Mouse (Mus musculus): ENCODE results near the gene Arnt. TPM values are rescaled to one million over a fixed set of nuclear protein-coding genes. Genes with fewer than 3 reads are reported as not detected.
"Not testable (repeated sequence)": the region's sequence is repeated elsewhere in the genome, so short reads cannot be mapped to it uniquely, and the experiment has no call there.

Arnt gene
- polyA plus RNA-seq, 1 experiment from 2014 or later = 37.5 TPM

DNA sequence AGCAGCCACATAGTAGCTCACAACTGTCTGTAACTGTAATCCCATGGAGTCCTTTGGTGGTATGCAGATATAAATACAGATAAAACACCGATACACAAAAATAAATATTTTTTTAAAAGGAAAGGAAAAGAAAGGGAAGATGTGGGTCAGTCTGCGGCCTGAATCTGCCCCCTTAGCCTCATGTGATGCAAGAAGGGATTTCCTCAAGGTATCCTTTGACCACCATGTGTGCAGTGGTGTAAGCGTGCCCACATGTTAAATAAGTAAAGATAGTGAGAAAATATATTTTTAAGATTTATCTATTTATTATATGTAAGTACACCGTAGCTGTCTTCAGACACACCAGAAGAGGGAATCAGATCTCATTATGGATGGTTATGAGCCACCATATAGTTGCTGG lies 105.6 kb downstream of the Arnt start:
- 91% methylated on average over 4 of the region's 4 CpGs for WGBS
- no peak overlapping the region for H3K4me3 ChIP-seq
- DNase-seq (ENCODE audit: low spot score) = no peak
- no peaks in the 10 kb centered on the region for H3K36me3 ChIP-seq (replicated peaks)
- no peaks in the 10 kb centered on the region for H3K27me3 ChIP-seq (replicated peaks; ENCODE audit: low read depth, poor library complexity, severe bottlenecking)
- no peaks in the 10 kb centered on the region for H3K9me3 ChIP-seq
- H3K27ac ChIP-seq (replicated peaks) = no peak overlapping the region
- no peaks in the 10 kb centered on the region for H3K4me1 ChIP-seq

DNA sequence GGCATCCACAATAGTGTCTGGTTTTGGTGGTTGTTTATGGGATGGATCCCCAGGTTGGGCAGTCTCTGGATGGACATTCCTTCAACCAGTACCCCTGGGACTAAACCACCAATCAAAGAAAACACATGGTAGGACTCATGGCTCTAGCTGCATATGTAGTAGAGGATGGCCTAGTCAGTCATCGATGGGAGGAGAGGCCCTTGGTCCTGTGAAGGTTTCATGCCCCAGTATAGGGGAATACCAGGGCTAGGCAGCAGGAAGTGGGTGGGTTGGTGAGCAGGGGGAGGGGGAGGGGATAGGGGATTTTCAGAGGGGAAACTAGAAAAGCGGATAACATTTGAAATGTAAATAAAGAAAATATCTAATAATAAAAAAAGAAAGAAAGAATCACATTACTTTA lies 107.0 kb downstream of the Arnt start:
- not testable (repeated sequence) for H3K36me3 ChIP-seq (replicated peaks); H3K27ac ChIP-seq (replicated peaks); H3K27me3 ChIP-seq (replicated peaks; ENCODE audit: low read depth, poor library complexity, severe bottlenecking); H3K4me1 ChIP-seq; H3K9me3 ChIP-seq; DNase-seq (ENCODE audit: low spot score); H3K4me3 ChIP-seq
- 82% methylated on average over 2 of the region's 2 CpGs for WGBS

DNA sequence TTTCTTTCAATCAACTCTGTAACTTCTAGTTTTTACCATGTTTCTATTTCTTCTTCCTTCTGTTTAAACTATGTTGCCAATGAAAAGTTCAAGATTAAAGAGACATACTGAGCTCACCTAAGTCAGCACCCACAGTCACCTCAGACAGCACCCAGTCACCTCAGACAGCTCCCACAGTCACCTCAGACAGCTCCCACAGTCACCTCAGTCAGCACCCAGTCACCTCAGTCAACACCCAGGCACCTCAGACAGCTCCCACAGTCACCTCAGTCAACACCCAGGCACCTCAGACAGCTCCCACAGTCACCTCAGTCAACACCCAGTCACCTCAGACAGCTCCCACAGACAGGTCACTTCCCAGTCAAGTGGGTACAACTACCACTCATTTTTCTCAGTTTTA lies 108.0 kb downstream of the Arnt start:
- Histone ChIP-seq H3K36me3 (replicated peaks) (no peaks in the 10 kb centered on the region), H3K4me1 (no peaks in the 10 kb centered on the region), H3K4me3 (no peak overlapping the region), H3K9me3 (no peaks in the 10 kb centered on the region), H3K27me3 (replicated peaks; ENCODE audit: low read depth, poor library complexity, severe bottlenecking) (no peaks in the 10 kb centered on the region), H3K27ac (replicated peaks) (no peak overlapping the region)
- no peak for DNase-seq (ENCODE audit: low spot score)

DNA sequence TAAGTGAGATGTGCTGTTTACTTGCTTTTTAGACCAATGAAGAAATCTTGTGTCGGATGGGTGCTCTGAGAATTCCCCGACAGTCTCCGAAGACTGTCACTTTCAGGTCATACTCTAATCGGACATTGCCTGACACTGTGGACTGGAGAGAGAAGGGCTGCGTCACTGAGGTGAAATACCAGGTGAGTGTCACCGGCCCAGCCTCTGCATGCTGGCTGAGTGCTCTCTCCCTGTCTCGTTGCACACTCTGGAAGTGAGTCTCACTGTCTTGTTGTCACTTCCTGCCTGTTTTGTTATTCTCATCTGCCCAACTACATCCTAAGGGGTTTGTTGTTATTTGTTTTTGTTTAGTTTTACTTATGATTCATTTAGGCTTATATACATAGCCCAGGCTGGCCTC lies 108.8 kb downstream of the Arnt start:
- no peak overlapping the region for H3K27ac ChIP-seq (replicated peaks)
- no peak for DNase-seq (ENCODE audit: low spot score)
- H3K9me3 ChIP-seq = no peaks in the 10 kb centered on the region
- H3K36me3 ChIP-seq (replicated peaks) = no peaks in the 10 kb centered on the region
- H3K4me3 ChIP-seq = no peak overlapping the region
- no peaks in the 10 kb centered on the region for H3K27me3 ChIP-seq (replicated peaks; ENCODE audit: low read depth, poor library complexity, severe bottlenecking)
- H3K4me1 ChIP-seq = no peaks in the 10 kb centered on the region
- 74% methylated on average over 7 of the region's 7 CpGs for WGBS

Other genes starting within 250 kb of the Arnt start
- gene Gabpb2, start 216.5 kb upstream of the Arnt start, polyA plus RNA-seq (2016; fragmentation: Nextera tagmentation; extraction: Ambion mirVana) = 12.0 and 12.5 TPM in 2 replicates
- gene Cdc42se1, start 205.7 kb upstream of the Arnt start, polyA plus RNA-seq (2016; fragmentation: Nextera tagmentation; extraction: Ambion mirVana) = 91.1 and 91.2 TPM in 2 replicates
- 29.9 and 35.2 TPM in 2 replicates for gene Mllt11, start 202.2 kb upstream of the Arnt start, polyA plus RNA-seq (2016; fragmentation: Nextera tagmentation; extraction: Ambion mirVana)
- 0.38 and 0.45 TPM in 2 replicates for gene Gm128, start 192.8 kb upstream of the Arnt start, polyA plus RNA-seq (2016; fragmentation: Nextera tagmentation; extraction: Ambion mirVana)
- gene Bnipl, start 183.2 kb upstream of the Arnt start, polyA plus RNA-seq (2016; fragmentation: Nextera tagmentation; extraction: Ambion mirVana) = 0.99 and 2.0 TPM in 2 replicates
- 36.3 and 37.1 TPM in 2 replicates for gene Mindy1, start 153.0 kb upstream of the Arnt start, polyA plus RNA-seq (2016; fragmentation: Nextera tagmentation; extraction: Ambion mirVana)
- 27.3 and 29.1 TPM in 2 replicates for gene Prune1, start 152.3 kb upstream of the Arnt start, polyA plus RNA-seq (2016; fragmentation: Nextera tagmentation; extraction: Ambion mirVana)
- 1.3 and 1.4 TPM in 2 replicates for gene Anxa9, start 127.2 kb upstream of the Arnt start, polyA plus RNA-seq (2016; fragmentation: Nextera tagmentation; extraction: Ambion mirVana)
- gene Cers2, start 119.6 kb upstream of the Arnt start, polyA plus RNA-seq (2016; fragmentation: Nextera tagmentation; extraction: Ambion mirVana) = 125 TPM in 2 replicates
- gene Setdb1, start 77.2 kb upstream of the Arnt start, polyA plus RNA-seq (2016; fragmentation: Nextera tagmentation; extraction: Ambion mirVana) = 60.9 and 61.1 TPM in 2 replicates
- gene 4930558C23Rik, start 31.5 kb upstream of the Arnt start, polyA plus RNA-seq (2016; fragmentation: Nextera tagmentation; extraction: Ambion mirVana) = not detected in 2 replicates
- gene Ctsk, start 64.9 kb downstream of the Arnt start, polyA plus RNA-seq (2016; fragmentation: Nextera tagmentation; extraction: Ambion mirVana) = 3.4 and 5.5 TPM in 2 replicates
- 3.4 and 4.3 TPM in 2 replicates for gene Ctss, start 92.4 kb downstream of the Arnt start, polyA plus RNA-seq (2016; fragmentation: Nextera tagmentation; extraction: Ambion mirVana)
- not detected in 2 replicates for gene Hormad1, start 125.3 kb downstream of the Arnt start, polyA plus RNA-seq (2016; fragmentation: Nextera tagmentation; extraction: Ambion mirVana)
- gene Golph3l, start 154.5 kb downstream of the Arnt start, polyA plus RNA-seq (2016; fragmentation: Nextera tagmentation; extraction: Ambion mirVana) = 29.7 and 30.3 TPM in 2 replicates
- 79.1 and 79.7 TPM in 2 replicates for gene Ensa, start 190.6 kb downstream of the Arnt start, polyA plus RNA-seq (2016; fragmentation: Nextera tagmentation; extraction: Ambion mirVana)
- gene Mcl1, start 224.4 kb downstream of the Arnt start, polyA plus RNA-seq (2016; fragmentation: Nextera tagmentation; extraction: Ambion mirVana) = 49.5 and 50.0 TPM in 2 replicates

Measured in embryonic facial prominence, embryonic 10.5 days (tissue).